Mouse (Mus musculus) liver, adult 2 months (tissue): Measurements from ENCODE around the gene Gm45521.

Source experiments
- CTCF ChIP-seq: fragments of 200-500 bp; IDR thresholded peaks from 2 replicates; pipeline ENCODE4 v1.5.1; 2011; ENCODE audit warnings: low read depth, low read length, control low read depth
- POLR2A ChIP-seq: fragments of 200-500 bp; IDR thresholded peaks from 2 replicates; pipeline ENCODE4 v1.6.1; 2011; ENCODE audit warnings: low read length, control low read depth; ENCODE audit not compliant: insufficient read depth; ENCODE audit errors: extremely low read depth

- TF ChIP-seq CTCF (no peak), POLR2A (no peak)
Measured at GRCm38 (mm10) chr14:7989961-7990360, 32.9 kb downstream of the Gm45521 start.
